Mouse (Mus musculus) bone marrow macrophage, adult 2 months (primary cell): ENCODE data around the gene Il3. TPM values are rescaled to one million over a fixed set of nuclear protein-coding genes. Genes with fewer than 3 reads are reported as not detected.

Source experiments
- H3K27ac ChIP-seq: 2 replicates; pipeline ENCODE4 v1.5.1; 2012; ENCODE audit warnings: low read depth, low read length; ENCODE audit not compliant: insufficient read depth
- H3K4me1 ChIP-seq: 2 replicates; pipeline ENCODE4 v1.6.1; 2012; ENCODE audit warnings: low read length; ENCODE audit not compliant: control insufficient read depth, insufficient read depth
- H3K4me3 ChIP-seq: 2 replicates; pipeline ENCODE4 v1.5.1; 2012; ENCODE audit warnings: mild to moderate bottlenecking, low read length, moderate library complexity; ENCODE audit not compliant: insufficient read depth
- CTCF ChIP-seq: IDR thresholded peaks from 2 replicates; pipeline ENCODE4 v1.5.1; 2012; ENCODE audit warnings: low read depth, mild to moderate bottlenecking, low read length, moderate library complexity
- POLR2A ChIP-seq: IDR thresholded peaks from 2 replicates; pipeline ENCODE4 v1.6.1; 2012; ENCODE audit warnings: mild to moderate bottlenecking, low read depth, low read length, borderline replicate concordance
- polyA plus RNA-seq: library from polyadenylated mRNA; stranded (reverse); fragments of >200 nt; gene quantifications from 2 replicates; pipeline ENCODE4 v1.2.4, GENCODE M21; 2012; ENCODE audit not compliant: missing spikeins, insufficient read depth, insufficient read length

The Il3 gene
- polyA plus RNA-seq, 1 experiment: not detected

GRCm38 (mm10) chr11:54287821-54288453, 20.9 kb upstream of the Il3 start:
- no peak overlapping the region for H3K4me3 ChIP-seq
- TF ChIP-seq POLR2A (no peak), CTCF (no peak)
- H3K27ac ChIP-seq: no peak overlapping the region
- H3K4me1 ChIP-seq: no peaks in the 10 kb centered on the region

GRCm38 (mm10) chr11:54271437-54271949, 4.4 kb upstream of the Il3 start:
- Histone ChIP-seq H3K4me1 (no peaks in the 10 kb centered on the region), H3K27ac (no peak overlapping the region), H3K4me3 (no peak overlapping the region)
- no peak for TF ChIP-seq CTCF
- TF ChIP-seq POLR2A: no peak

DNA sequence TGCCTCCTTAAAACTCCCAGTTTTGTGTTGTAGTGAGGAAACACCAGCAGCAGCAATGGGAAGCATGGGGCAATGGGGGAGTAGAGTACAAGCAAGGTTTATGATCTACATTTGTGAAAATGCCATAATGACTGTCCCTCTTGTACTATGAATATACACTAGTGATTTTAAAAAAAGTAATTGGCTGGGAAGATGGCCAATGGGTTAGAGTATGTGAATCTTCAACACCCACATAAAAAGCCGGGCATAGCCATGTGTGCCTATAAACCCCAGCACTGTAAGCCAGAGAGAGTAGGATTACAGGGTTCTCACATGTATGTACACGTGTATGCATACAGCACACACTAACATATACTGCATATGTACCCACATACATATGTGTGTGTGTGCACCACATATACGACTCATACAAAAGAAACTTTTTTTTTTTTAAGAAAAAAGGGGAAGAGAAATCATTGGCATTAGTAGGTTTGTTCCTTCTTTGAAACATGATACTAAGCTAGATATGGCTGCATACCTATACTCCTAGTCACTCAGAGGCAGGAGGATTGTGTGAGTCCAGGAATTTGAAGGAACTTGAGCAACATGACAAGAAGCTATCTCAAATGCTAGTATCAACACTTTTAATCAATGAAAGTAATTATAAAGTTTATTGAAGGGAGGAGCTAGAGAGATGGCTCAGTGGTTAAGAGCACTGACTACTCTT, 2.3 kb upstream of the Il3 start:
- H3K4me3 ChIP-seq: no peak overlapping the region
- no peak overlapping the region for H3K27ac ChIP-seq

GRCm38 (mm10) chr11:54264542-54264941, 2.5 kb downstream of the Il3 start:
- Histone ChIP-seq H3K27ac (no peak overlapping the region), H3K4me3 (no peak overlapping the region), H3K4me1 (no peaks in the 10 kb centered on the region)
- TF ChIP-seq POLR2A (no peak), CTCF (no peak)

More for the DNA sequence above, 2.3 kb upstream of the Il3 start:
- no peak for TF ChIP-seq CTCF
- no peak for TF ChIP-seq POLR2A
- no peaks in the 10 kb centered on the region for H3K4me1 ChIP-seq

DNA sequence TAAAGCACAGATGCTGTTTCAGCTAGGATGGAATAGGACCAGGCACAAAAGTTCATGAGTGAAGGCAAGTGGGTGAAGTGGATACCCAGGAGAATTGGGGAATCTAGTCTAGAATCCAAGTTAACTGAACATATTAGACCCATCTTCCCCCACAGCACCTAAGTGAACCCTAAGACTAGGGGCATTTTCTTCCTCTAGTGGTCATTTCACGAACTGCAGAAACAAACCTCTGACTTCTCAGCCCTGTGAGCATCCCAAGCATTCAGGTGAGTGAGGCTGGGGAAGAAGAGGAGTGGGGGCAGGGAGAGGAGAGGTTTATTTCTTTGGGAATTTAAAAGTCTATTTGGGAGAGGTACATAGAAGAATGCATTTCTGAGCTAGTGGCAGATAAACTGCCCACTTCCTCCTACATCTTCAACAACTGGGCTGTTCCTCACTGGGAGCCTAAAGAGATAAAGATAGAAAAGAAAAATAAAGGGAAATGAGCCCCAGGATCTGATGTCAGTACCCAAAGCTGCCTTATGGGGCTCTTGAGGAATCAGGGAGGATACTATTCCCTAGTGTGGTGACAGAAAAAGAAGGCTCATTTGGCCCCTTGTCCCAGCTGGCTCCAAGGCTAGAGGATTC, 3.6 kb downstream of the Il3 start:
- TF ChIP-seq POLR2A: no peak
- TF ChIP-seq CTCF: no peak
- no peaks in the 10 kb centered on the region for H3K4me1 ChIP-seq
- no peak overlapping the region for H3K4me3 ChIP-seq
- H3K27ac ChIP-seq: no peak overlapping the region

DNA sequence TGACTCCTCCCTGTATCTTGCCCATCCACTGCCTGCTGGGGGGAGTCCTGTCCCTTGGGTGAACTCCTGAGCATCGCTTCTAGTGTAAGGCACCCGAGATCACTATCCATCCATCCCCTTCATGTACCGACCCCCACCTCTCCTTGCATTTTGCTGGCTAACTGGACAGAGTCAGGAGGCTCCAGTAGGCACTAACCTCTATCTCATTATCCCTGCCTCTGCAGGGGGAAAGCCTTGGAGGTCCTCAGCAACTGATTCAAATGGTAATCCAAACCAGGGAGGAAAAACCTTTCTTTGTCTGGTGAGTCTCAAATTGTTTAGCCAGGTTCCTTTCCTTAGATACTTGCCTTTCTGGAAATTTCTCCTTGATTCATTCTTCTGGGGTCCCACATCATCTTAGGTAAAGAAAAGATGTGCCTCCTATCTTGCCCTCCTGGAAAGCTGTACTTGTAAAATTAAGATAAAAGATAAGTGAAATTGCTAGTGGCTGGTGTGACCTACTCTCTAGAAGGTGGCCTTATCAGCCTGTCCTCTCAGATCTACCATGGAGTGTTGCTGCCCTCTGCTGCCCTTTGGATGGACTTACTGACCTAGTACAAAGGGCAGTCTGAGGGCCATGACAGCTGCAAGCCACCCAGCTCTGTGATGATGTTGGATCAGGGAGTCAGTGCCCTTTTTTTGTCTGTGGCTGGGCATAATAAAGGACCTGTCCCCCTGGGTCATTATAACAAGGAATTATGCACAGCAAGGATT, 10.3 kb downstream of the Il3 start:
- TF ChIP-seq POLR2A (no peak), CTCF (0 out of 2 replicates have a peak, but pooled peaks have one; percentile 16)
- Histone ChIP-seq H3K4me3 (no peak overlapping the region), H3K4me1 (peaks cover 2% of the 10 kb centered on the region), H3K27ac (no peak overlapping the region)

- Histone ChIP-seq H3K4me3 (no peak overlapping the region), H3K27ac (no peak overlapping the region), H3K4me1 (peaks cover 7% of the 10 kb centered on the region)
- TF ChIP-seq POLR2A: no peak
- peak; percentile 33; the same call in 1 of the 2 replicates for TF ChIP-seq CTCF
Measured at GRCm38 (mm10) chr11:54254114-54254513, 13.0 kb downstream of the Il3 start.

DNA sequence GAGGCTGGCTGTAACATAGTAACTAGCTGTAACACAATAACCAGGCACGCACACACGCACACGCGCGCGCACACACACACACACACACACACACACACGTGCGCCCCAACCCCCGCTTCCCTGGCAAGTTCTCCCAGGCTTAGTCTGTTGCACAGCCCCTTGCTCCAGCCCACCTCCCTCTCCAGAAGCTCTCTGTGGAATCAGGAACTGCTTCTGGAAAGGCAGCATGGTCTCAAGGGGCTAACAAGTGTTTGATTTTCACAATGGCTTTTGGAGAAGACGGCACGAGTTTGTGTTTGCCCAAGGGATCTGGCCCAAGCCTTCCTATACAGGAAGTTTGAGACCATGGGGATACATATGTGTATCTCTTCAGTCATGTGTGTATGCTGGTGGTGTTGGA, 16.5 kb downstream of the Il3 start:
- Histone ChIP-seq H3K27ac (no peak overlapping the region), H3K4me3 (no peak overlapping the region), H3K4me1 (peaks cover 7% of the 10 kb centered on the region)
- TF ChIP-seq CTCF: no peak
- TF ChIP-seq POLR2A: no peak

- Histone ChIP-seq H3K4me1 (peaks cover 7% of the 10 kb centered on the region), H3K27ac (no peak overlapping the region), H3K4me3 (no peak overlapping the region)
- TF ChIP-seq POLR2A (no peak), CTCF (no peak)
Measured at GRCm38 (mm10) chr11:54249748-54250147, 17.3 kb downstream of the Il3 start.
